Mouse (Mus musculus) spleen, adult 18-20 months (tissue): ENCODE data around the gene Cxcl3.

ENCODE experiments used
- DNase-seq, 2 experiments: peaks; one replicate each; pipeline ENCODE4 v3.0.0; 2022; ENCODE audit warnings: mixed read lengths in 2 of 2

The Cxcl3 gene

GRCm38 (mm10) chr5:90785659-90786588 is at the start of gene Cxcl3:
Gene Cxcl3 (plus strand): TSS chr5:90786103.
- no peak for DNase-seq

GRCm38 (mm10) chr5:90742029-90742428 is 43.9 kb upstream of the Cxcl3 start:
- no peak for DNase-seq

- DNase-seq, result no peak
Observed at GRCm38 (mm10) chr5:90753934-90754333, 32.0 kb upstream of the Cxcl3 start.

- DNase-seq, result no peak
Observed at GRCm38 (mm10) chr5:90758020-90758605, 27.8 kb upstream of the Cxcl3 start.

GRCm38 (mm10) chr5:90759077-90760065 is 26.5 kb upstream of the Cxcl3 start, which contains the start of gene Cxcl5:
Gene Cxcl5 (plus strand): TSS chr5:90759360.
- no peak for DNase-seq

- DNase-seq, result no peak
Observed at GRCm38 (mm10) chr5:90760303-90760702, 25.6 kb upstream of the Cxcl3 start.

GRCm38 (mm10) chr5:90760844-90761243 is 25.1 kb upstream of the Cxcl3 start:
- DNase-seq, result no peak

GRCm38 (mm10) chr5:90761834-90762233 is 24.1 kb upstream of the Cxcl3 start:
- no peak for DNase-seq

GRCm38 (mm10) chr5:90763912-90764665 is 21.8 kb upstream of the Cxcl3 start:
- no peak for DNase-seq

GRCm38 (mm10) chr5:90765821-90766606 is 19.9 kb upstream of the Cxcl3 start:
- no peak for DNase-seq

- no peak for DNase-seq
Observed at GRCm38 (mm10) chr5:90768218-90768617, 17.7 kb upstream of the Cxcl3 start, which contains the start of gene Ppbp. Gene Ppbp (plus strand): TSS chr5:90768518.

- DNase-seq, result no peak
Observed at GRCm38 (mm10) chr5:90771369-90771768, 14.5 kb upstream of the Cxcl3 start.

- DNase-seq, result no peak
Observed at GRCm38 (mm10) chr5:90771880-90772653, 13.8 kb upstream of the Cxcl3 start, which contains the start of gene Pf4. Gene Pf4 (plus strand): TSS chr5:90772435.

- no peak for DNase-seq
Observed at GRCm38 (mm10) chr5:90775562-90775961, 10.3 kb upstream of the Cxcl3 start.

- no peak for DNase-seq
Observed at GRCm38 (mm10) chr5:90777621-90778020, 8.3 kb upstream of the Cxcl3 start.

GRCm38 (mm10) chr5:90778856-90779255 is 7.0 kb upstream of the Cxcl3 start:
- DNase-seq, result no peak

- DNase-seq, result no peak
Observed at GRCm38 (mm10) chr5:90783697-90784096, 2.2 kb upstream of the Cxcl3 start.

GRCm38 (mm10) chr5:90788114-90788513 is 2.2 kb downstream of the Cxcl3 start:
- DNase-seq, result no peak

- DNase-seq, result no peak
Observed at GRCm38 (mm10) chr5:90789306-90790073, 3.6 kb downstream of the Cxcl3 start.
